Mouse (Mus musculus): ENCODE results near the gene Purb.

DNA sequence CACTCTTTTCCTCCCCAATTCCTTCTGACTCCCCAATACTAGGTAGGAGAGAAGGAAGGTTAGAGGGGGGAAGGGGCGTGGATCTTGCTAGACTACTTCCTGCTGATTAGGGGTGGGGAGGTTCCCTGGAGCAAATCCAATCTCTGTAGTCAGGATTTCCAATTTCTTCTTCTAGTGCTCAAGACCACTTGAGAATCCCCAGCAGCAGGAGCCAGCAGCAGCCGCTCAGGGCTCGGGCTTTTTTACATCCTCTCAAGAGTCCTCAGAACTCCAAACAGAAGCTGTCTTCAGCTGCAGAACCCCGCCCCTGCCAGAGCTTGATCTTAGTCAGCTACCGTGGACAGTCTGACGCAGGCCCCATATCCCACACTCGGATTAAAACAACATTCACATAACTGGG is 11.8 kb upstream of the Purb start:
- TF ChIP-seq POLR2A (IDR thresholded peaks at IDR 0.05; ENCODE audit: low read depth, low read length), result no peak
- no peak for TF ChIP-seq CTCF (IDR thresholded peaks at IDR 0.05; ENCODE audit: extremely low read depth, insufficient read length, insufficient replicate concordance, low read depth, low read length)
